Mouse (Mus musculus) intestine, embryonic 14.5 days (tissue): ENCODE measurements at regions not wholly inside any gene's neighbourhood (a gene's known extent, or its start where the extent isn't known, plus 50 kb on each side); places are given as distances from the start of the nearest gene placed in this dataset.
"Not testable (repeated sequence)": the region's sequence is repeated elsewhere in the genome, so short reads cannot be mapped to it uniquely, and the experiment has no call there.

Experiments
- ATAC-seq: fragments of 200-750 bp; cut with Nextera tagmentation; replicated peaks from 2 replicates; pipeline ENCODE4 v1.8.0; 2017; ENCODE audit warnings: low read depth, moderate number of reproducible peaks, moderate TSS enrichment, moderate library complexity; ENCODE audit not compliant: low FRiP score, low TSS enrichment
- DNase-seq: peaks from one replicate; pipeline ENCODE4 v3.0.0-alpha.2; 2018; ENCODE audit warnings: low spot score
- H3K27ac ChIP-seq: fragments of 300-500 bp; sonication (generic); 2 replicates; pipeline ENCODE4 v1.5.1; 2014; ENCODE audit warnings: low read depth, mild to moderate bottlenecking, control low read depth
- H3K27me3 ChIP-seq: fragments of 300-500 bp; sonication (generic); replicated peaks from 2 replicates; pipeline ENCODE4 v1.6.1; 2014; ENCODE audit warnings: low read length, control low read depth; ENCODE audit not compliant: control insufficient read depth, insufficient read depth
- H3K36me3 ChIP-seq: fragments of 300-500 bp; sonication (generic); 2 replicates; pipeline ENCODE4 v1.6.1; 2014; ENCODE audit warnings: low read length, control low read depth; ENCODE audit not compliant: control insufficient read depth, insufficient read depth
- H3K4me1 ChIP-seq: fragments of 300-500 bp; sonication (generic); replicated peaks from 2 replicates; pipeline ENCODE4 v1.6.1; 2014; ENCODE audit warnings: low read length, control low read depth, mixed read lengths; ENCODE audit not compliant: control insufficient read depth, insufficient read depth
- H3K4me2 ChIP-seq: fragments of 300-500 bp; sonication (generic); 2 replicates; pipeline ENCODE4 v1.6.1; 2014; ENCODE audit warnings: low read length
- H3K4me3 ChIP-seq: fragments of 300-500 bp; sonication (generic); 2 replicates; pipeline ENCODE4 v1.5.1; 2014; ENCODE audit warnings: low read depth, low read length, control low read depth, mixed read lengths
- H3K9ac ChIP-seq: fragments of 300-500 bp; sonication (generic); 2 replicates; pipeline ENCODE4 v1.6.1; 2014; ENCODE audit warnings: mild to moderate bottlenecking, low read length
- H3K9me3 ChIP-seq: fragments of 300-500 bp; sonication (generic); 2 replicates; pipeline ENCODE4 v1.6.1; 2016; ENCODE audit warnings: low read length, control low read depth; ENCODE audit not compliant: control insufficient read depth
- WGBS: fragments of 180-500 bp; shearing (Covaris S2); extraction: QIAGEN DNeasy Blood & Tissue Kit; methylation state at CpG from one replicate; pipeline ENCODE4 v1.1.7; 2014; 5-methylcytosine and 5-hydroxymethylcytosine counted together

- DNase-seq (no peak), ATAC-seq (no peak)
- Histone ChIP-seq H3K4me2 (no peak overlapping the region), H3K9me3 (no peaks in the 10 kb centered on the region), H3K4me3 (no peak overlapping the region), H3K9ac (no peak overlapping the region), H3K4me1 (no peaks in the 10 kb centered on the region), H3K27me3 (no peaks in the 10 kb centered on the region), H3K36me3 (no peaks in the 10 kb centered on the region), H3K27ac (no peak overlapping the region)
- WGBS, result 60% methylated on average over 6 of the region's 6 CpGs
These were observed 57.9 kb downstream of the Llph start for GRCm38 (mm10) chr10:120284785-120285184.

GRCm38 (mm10) chr10:120291912-120292311, 65.0 kb downstream of the Llph start:
- no peak for ATAC-seq
- Histone ChIP-seq H3K4me3 (no peak overlapping the region), H3K9ac (no peak overlapping the region), H3K36me3 (no peaks in the 10 kb centered on the region), H3K27me3 (no peaks in the 10 kb centered on the region), H3K9me3 (no peaks in the 10 kb centered on the region), H3K27ac (no peak overlapping the region), H3K4me1 (no peaks in the 10 kb centered on the region; the same call in 1 of the 2 replicates), H3K4me2 (no peak overlapping the region)
- 94% methylated on average over 3 of the region's 3 CpGs for WGBS
- no peak for DNase-seq

GRCm38 (mm10) chr10:120293381-120293780, 66.5 kb downstream of the Llph start:
- H3K4me2 ChIP-seq, H3K4me3 ChIP-seq, H3K27me3 ChIP-seq, DNase-seq, H3K4me1 ChIP-seq, H3K9ac ChIP-seq, H3K36me3 ChIP-seq, H3K27ac ChIP-seq, ATAC-seq, H3K9me3 ChIP-seq: not testable (repeated sequence)
- WGBS, result 97% methylated on average over 13 of the region's 13 CpGs

GRCm38 (mm10) chr10:120294487-120294886, 67.6 kb downstream of the Llph start:
- no peaks in the 10 kb centered on the region for H3K9me3 ChIP-seq
- H3K27ac ChIP-seq, result no peak overlapping the region
- no peaks in the 10 kb centered on the region for H3K27me3 ChIP-seq
- ATAC-seq, result no peak
- H3K36me3 ChIP-seq, result no peaks in the 10 kb centered on the region
- H3K4me1 ChIP-seq, result no peaks in the 10 kb centered on the region; the same call in 1 of the 2 replicates
- peak overlapping the region; percentile 16 for H3K4me2 ChIP-seq
- no peak overlapping the region for H3K4me3 ChIP-seq
- H3K9ac ChIP-seq, result no peak overlapping the region
- DNase-seq, result no peak
- WGBS, result 38% methylated on average over 9 of the region's 9 CpGs

GRCm38 (mm10) chr10:120297311-120297710, 70.4 kb downstream of the Llph start:
- no peaks in the 10 kb centered on the region; the same call in 1 of the 2 replicates for H3K4me1 ChIP-seq
- no peak overlapping the region for H3K4me2 ChIP-seq
- no peak for ATAC-seq

GRCm38 (mm10) chr10:120298293-120298927, 71.5 kb downstream of the Llph start:
- no peak overlapping the region for H3K27ac ChIP-seq
- H3K4me1 ChIP-seq, result no peaks in the 10 kb centered on the region; the same call in 1 of the 2 replicates
- H3K36me3 ChIP-seq, result no peaks in the 10 kb centered on the region
- ATAC-seq (no peak), DNase-seq (no peak)
- H3K9me3 ChIP-seq, result no peaks in the 10 kb centered on the region
- 74% methylated on average over 14 of the region's 14 CpGs for WGBS
- H3K27me3 ChIP-seq, result no peaks in the 10 kb centered on the region
- no peak overlapping the region for H3K4me2 ChIP-seq
- no peak overlapping the region for H3K4me3 ChIP-seq
- H3K9ac ChIP-seq, result no peak overlapping the region

More at GRCm38 (mm10) chr10:120297311-120297710, 70.4 kb downstream of the Llph start:
- no peak for DNase-seq
- Histone ChIP-seq H3K27ac (no peak overlapping the region), H3K4me3 (no peak overlapping the region), H3K9me3 (no peaks in the 10 kb centered on the region), H3K36me3 (no peaks in the 10 kb centered on the region), H3K27me3 (no peaks in the 10 kb centered on the region), H3K9ac (no peak overlapping the region)

- peak; percentile 73 for DNase-seq
- Histone ChIP-seq H3K9ac (no peak overlapping the region), H3K4me3 (no peak overlapping the region), H3K27ac (no peak overlapping the region), H3K4me2 (no peak overlapping the region), H3K4me1 (no peaks in the 10 kb centered on the region), H3K36me3 (no peaks in the 10 kb centered on the region), H3K27me3 (no peaks in the 10 kb centered on the region), H3K9me3 (no peaks in the 10 kb centered on the region)
- 45% methylated on average over 5 of the region's 5 CpGs for WGBS
- ATAC-seq, result no peak
These were observed 79.1 kb downstream of the Llph start for GRCm38 (mm10) chr10:120306010-120306409.

- Histone ChIP-seq H3K9me3 (no peaks in the 10 kb centered on the region), H3K27ac (no peak overlapping the region), H3K4me1 (peaks cover 4% of the 10 kb centered on the region), H3K9ac (no peak overlapping the region), H3K36me3 (no peaks in the 10 kb centered on the region), H3K27me3 (no peaks in the 10 kb centered on the region), H3K4me2 (no peak overlapping the region), H3K4me3 (no peak overlapping the region)
- ATAC-seq, result no peak
- 53% methylated on average over 5 of the region's 5 CpGs for WGBS
- DNase-seq, result no peak
These were observed 81.8 kb downstream of the Llph start for GRCm38 (mm10) chr10:120308681-120309080.
